21 mouse cellular contexts compared by ENCODE assay signal in genomic region chr1:127304281-127304680, GRCm38 (mm10).
"Had no signal": no experiment of that assay in that cellular context is flagged by ENCODE, and none has a peak within 500 bp of the region (broad histone marks: within the 10 kb centered on the region; RNA-seq: fewer than 3 reads in every experiment).

No protein-coding gene starts in this region.

- H3K9ac ChIP-seq: kidney, embryonic 15.5 days; limb, embryonic 12.5 days; limb, embryonic 15.5 days; liver, embryonic 14.5 days; liver, postnatal 0 days; lung, embryonic 15.5 days; neural tube, embryonic 12.5 days; stomach, embryonic 15.5 days had no signal

- ATAC-seq: liver, postnatal 0 days had no signal

- H3K36me3 ChIP-seq: kidney, embryonic 15.5 days; limb, embryonic 15.5 days; lung, embryonic 15.5 days; neural tube, embryonic 12.5 days; stomach, embryonic 15.5 days had no signal

- H3K27ac ChIP-seq: kidney, embryonic 15.5 days; limb, embryonic 12.5 days; limb, embryonic 15.5 days; liver, embryonic 14.5 days; lung, embryonic 15.5 days; neural tube, embryonic 12.5 days; stomach, embryonic 15.5 days had no signal

- H3K4me1 ChIP-seq: limb, embryonic 12.5 days; lung, embryonic 15.5 days; neural tube, embryonic 12.5 days; stomach, embryonic 15.5 days had no signal

- DNase-seq: kidney, adult 11 months; kidney, adult 8-10 months; kidney, postnatal 10 days; kidney, postnatal 36 days; left cerebral cortex, postnatal 4 days; liver, postnatal 0 days; lung, postnatal 14 days; lung, postnatal 4 days; midbrain, embryonic 14.5 days; retina, postnatal 1 day; right cerebral cortex, postnatal 25 days; spleen, adult 18-20 months had no signal

- H3K4me3 ChIP-seq: kidney, embryonic 15.5 days; limb, embryonic 12.5 days; limb, embryonic 15.5 days; lung, embryonic 15.5 days; neural tube, embryonic 12.5 days; stomach, embryonic 15.5 days had no signal

- H3K27me3 ChIP-seq: kidney, embryonic 15.5 days; limb, embryonic 12.5 days; limb, embryonic 15.5 days; lung, embryonic 15.5 days; neural tube, embryonic 12.5 days; stomach, embryonic 15.5 days had no signal

- H3K4me2 ChIP-seq: kidney, embryonic 15.5 days; limb, embryonic 12.5 days; limb, embryonic 15.5 days; liver, embryonic 11.5 days; lung, embryonic 15.5 days; midbrain, embryonic 11.5 days; neural tube, embryonic 12.5 days; stomach, embryonic 15.5 days had no signal

- H3K9me3 ChIP-seq: kidney, embryonic 15.5 days; limb, embryonic 12.5 days; limb, embryonic 15.5 days; lung, embryonic 15.5 days; neural tube, embryonic 12.5 days; stomach, embryonic 15.5 days had no signal
